Mouse (Mus musculus) liver, adult 2 months (tissue): Measurements from ENCODE around the gene Tmigd3.

Experiments used
- CTCF ChIP-seq: fragments of 200-500 bp; IDR thresholded peaks from 2 replicates; pipeline ENCODE4 v1.5.1; 2011; ENCODE audit warnings: low read depth, low read length, control low read depth
- POLR2A ChIP-seq: fragments of 200-500 bp; IDR thresholded peaks from 2 replicates; pipeline ENCODE4 v1.6.1; 2011; ENCODE audit warnings: low read length, control low read depth; ENCODE audit not compliant: insufficient read depth; ENCODE audit errors: extremely low read depth

GRCm38 (mm10) chr3:105921959-105922358 is 51.3 kb downstream of the Tmigd3 start:
- TF ChIP-seq CTCF (no peak), POLR2A (no peak)
